Mouse (Mus musculus) MEL (cell line): ENCODE data around the gene Dusp23. TPM values are rescaled to one million over a fixed set of nuclear protein-coding genes. Genes with fewer than 3 reads are reported as not detected.

ENCODE experiments used
- DNase-seq: peaks from one replicate; pipeline ENCODE4 v3.0.0; 2011; ENCODE audit warnings: low read depth, low spot score
- H3K27ac ChIP-seq: 2 replicates; pipeline ENCODE4 v1.5.1; 2012; ENCODE audit warnings: low read depth, mild to moderate bottlenecking, control low read depth, low read length, moderate library complexity; ENCODE audit not compliant: control insufficient read depth
- H3K27me3 ChIP-seq, 2 experiments: fragments of 150-350 bp in 1 of 2; sonication (generic) in 1 of 2; 2 replicates each; pipeline ENCODE4 v1.6.1; 2012; ENCODE audit warnings: low read length in 2 of 2, mild to moderate bottlenecking in 2 of 2, improper control_type of control experiment in 1 of 2, moderate library complexity in 1 of 2; ENCODE audit not compliant: insufficient read depth in 2 of 2, control insufficient read depth in 1 of 2
- H3K36me3 ChIP-seq, 2 experiments: 2 replicates each; pipeline ENCODE4 v1.6.1; 2012 to 2014; ENCODE audit warnings: low read length in 2 of 2, improper control_type of control experiment in 1 of 2, inconsistent platforms in 1 of 2, mild to moderate bottlenecking in 1 of 2; ENCODE audit not compliant: insufficient read depth in 2 of 2, control insufficient read depth in 1 of 2
- H3K4me1 ChIP-seq, 2 experiments: fragments of 150-350 bp in 1 of 2; sonication (generic) in 1 of 2; 2 replicates each; pipeline ENCODE4 v1.6.1; 2012; ENCODE audit warnings: low read length in 2 of 2, improper control_type of control experiment in 1 of 2, mild to moderate bottlenecking in 1 of 2; ENCODE audit not compliant: insufficient read depth in 2 of 2, control insufficient read depth in 1 of 2
- H3K4me3 ChIP-seq, 2 experiments: fragments of 150-350 bp in 1 of 2; sonication (generic) in 1 of 2; 2 replicates each; pipeline ENCODE4 v1.5.1; 2012; ENCODE audit warnings: low read depth in 2 of 2, low read length in 2 of 2, mild to moderate bottlenecking in 2 of 2, moderate library complexity in 2 of 2, control low read depth in 1 of 2, improper control_type of control experiment in 1 of 2; ENCODE audit not compliant: control insufficient read depth in 1 of 2, insufficient read depth in 1 of 2
- H3K79me2 ChIP-seq: 2 replicates; pipeline ENCODE4 v1.6.1; 2012; ENCODE audit warnings: mild to moderate bottlenecking, low read length, moderate library complexity; ENCODE audit not compliant: control insufficient read depth, poor library complexity, insufficient read depth
- H3K9ac ChIP-seq: 2 replicates; pipeline ENCODE4 v1.6.1; 2012; ENCODE audit warnings: low read depth, mild to moderate bottlenecking, control low read depth, low read length, moderate library complexity; ENCODE audit not compliant: control insufficient read depth, poor library complexity, severe bottlenecking
- H3K9me3 ChIP-seq: fragments of 150-350 bp; sonication (generic); replicated peaks from 2 replicates; pipeline ENCODE4 v1.6.1; 2012; ENCODE audit warnings: mild to moderate bottlenecking, low read length, improper control_type of control experiment, moderate library complexity; ENCODE audit not compliant: insufficient read depth
- BHLHE40 ChIP-seq: IDR thresholded peaks from 2 replicates; pipeline ENCODE4 v1.6.1; 2012; ENCODE audit warnings: low read depth, mild to moderate bottlenecking, inconsistent platforms, low read length, improper control_type of control experiment, borderline replicate concordance
- CHD1 ChIP-seq: IDR thresholded peaks from 2 replicates; pipeline ENCODE4 v1.6.1; 2012; ENCODE audit warnings: low read depth, mild to moderate bottlenecking, inconsistent platforms, low read length, improper control_type of control experiment
- CHD2 ChIP-seq: IDR thresholded peaks from 2 replicates; pipeline ENCODE4 v1.6.1; 2011; ENCODE audit warnings: low read length, improper control_type of control experiment
- E2F4 ChIP-seq: IDR thresholded peaks from 2 replicates; pipeline ENCODE4 v1.6.1; 2011; ENCODE audit warnings: low read depth, low read length, improper control_type of control experiment, borderline replicate concordance
- EP300 ChIP-seq, 2 experiments: IDR thresholded peaks; 2 replicates each; pipeline ENCODE4 v1.6.1; 2011; ENCODE audit warnings: improper control_type of control experiment in 2 of 2, low read length in 2 of 2, low read depth in 1 of 2, mild to moderate bottlenecking in 1 of 2
- ETS1 ChIP-seq: IDR thresholded peaks from 2 replicates; pipeline ENCODE4 v1.6.1; 2012; ENCODE audit warnings: low read depth, mild to moderate bottlenecking, inconsistent platforms, low read length, improper control_type of control experiment, moderate library complexity
- GATA1 ChIP-seq: IDR thresholded peaks from 2 replicates; pipeline ENCODE4 v1.6.1; 2011; ENCODE audit warnings: low read depth, low read length, improper control_type of control experiment
- HCFC1 ChIP-seq: IDR thresholded peaks from 2 replicates; pipeline ENCODE4 v1.6.1; 2012; ENCODE audit warnings: low read depth, mild to moderate bottlenecking, inconsistent platforms, low read length, improper control_type of control experiment, moderate library complexity
- JUND ChIP-seq: IDR thresholded peaks from 2 replicates; pipeline ENCODE4 v1.6.1; 2011; ENCODE audit warnings: low read depth, mild to moderate bottlenecking, improper control_type of control experiment, low read length
- KAT2A ChIP-seq: conservative IDR thresholded peaks from 2 replicates; pipeline ENCODE4 v1.6.1; 2012; ENCODE audit warnings: low read depth, low read length, improper control_type of control experiment, inconsistent platforms
- MAFK ChIP-seq: IDR thresholded peaks from 2 replicates; pipeline ENCODE4 v1.6.1; 2011; ENCODE audit warnings: low read depth, mild to moderate bottlenecking, low read length, improper control_type of control experiment, borderline replicate concordance
- MAZ ChIP-seq: IDR thresholded peaks from 2 replicates; pipeline ENCODE4 v1.6.1; 2012; ENCODE audit warnings: low read depth, mild to moderate bottlenecking, inconsistent platforms, low read length, improper control_type of control experiment
- MXI1 ChIP-seq: IDR thresholded peaks from 2 replicates; pipeline ENCODE4 v1.6.1; 2011; ENCODE audit warnings: mild to moderate bottlenecking, low read depth, low read length, improper control_type of control experiment
- MYB ChIP-seq: IDR thresholded peaks from 2 replicates; pipeline ENCODE4 v1.6.1; 2011; ENCODE audit warnings: mild to moderate bottlenecking, low read depth, low read length, improper control_type of control experiment
- NELFE ChIP-seq: IDR thresholded peaks from 2 replicates; pipeline ENCODE4 v1.6.1; 2011; ENCODE audit warnings: low read depth, low read length, improper control_type of control experiment
- NRF1 ChIP-seq: IDR thresholded peaks from 2 replicates; pipeline ENCODE4 v1.6.1; 2014; ENCODE audit warnings: low read depth, mild to moderate bottlenecking, inconsistent platforms, low read length, improper control_type of control experiment, moderate library complexity; ENCODE audit not compliant: poor library complexity, insufficient read depth, severe bottlenecking
- POLR2A ChIP-seq, 2 experiments: IDR thresholded peaks; 2 replicates each; pipeline ENCODE4 v1.6.1; 2011 to 2012; ENCODE audit warnings: low read length in 2 of 2, mild to moderate bottlenecking in 2 of 2, control low read depth in 1 of 2, improper control_type of control experiment in 1 of 2, low read depth in 1 of 2, moderate library complexity in 1 of 2; ENCODE audit not compliant: control insufficient read depth in 1 of 2, insufficient read depth in 1 of 2, poor library complexity in 1 of 2
- POLR2AphosphoS2 ChIP-seq: IDR thresholded peaks from 2 replicates; pipeline ENCODE4 v1.6.1; 2011; ENCODE audit warnings: low read length, improper control_type of control experiment
- POLR2AphosphoS5 ChIP-seq: IDR thresholded peaks from 2 replicates; pipeline ENCODE4 v1.6.1; 2012; ENCODE audit warnings: low read depth, borderline replicate concordance, mild to moderate bottlenecking, inconsistent platforms, low read length, moderate library complexity, mixed read lengths
- RAD21 ChIP-seq: IDR thresholded peaks from 2 replicates; pipeline ENCODE4 v1.6.1; 2011; ENCODE audit warnings: mild to moderate bottlenecking, low read depth, low read length, improper control_type of control experiment
- RCOR1 ChIP-seq: IDR thresholded peaks from 2 replicates; pipeline ENCODE4 v1.6.1; 2012; ENCODE audit warnings: low read depth, mild to moderate bottlenecking, inconsistent platforms, low read length, improper control_type of control experiment
- SIN3A ChIP-seq: IDR thresholded peaks from 2 replicates; pipeline ENCODE4 v1.6.1; 2012; ENCODE audit warnings: low read length, improper control_type of control experiment, inconsistent platforms
- SMC3 ChIP-seq: IDR thresholded peaks from 2 replicates; pipeline ENCODE4 v1.6.1; 2011; ENCODE audit warnings: low read depth, low read length, improper control_type of control experiment
- ZC3H11A ChIP-seq: IDR thresholded peaks from 2 replicates; pipeline ENCODE4 v1.6.1; 2012; ENCODE audit warnings: low read depth, mild to moderate bottlenecking, inconsistent platforms, low read length, improper control_type of control experiment
- ZKSCAN1 ChIP-seq: IDR thresholded peaks from 2 replicates; pipeline ENCODE4 v1.6.1; 2012; ENCODE audit warnings: low read depth, mild to moderate bottlenecking, inconsistent platforms, low read length, improper control_type of control experiment, moderate library complexity
- ZNF384 ChIP-seq: IDR thresholded peaks from 2 replicates; pipeline ENCODE4 v1.6.1; 2012; ENCODE audit warnings: low read depth, mild to moderate bottlenecking, inconsistent platforms, low read length, improper control_type of control experiment
- polyA plus RNA-seq, 2 experiments: library from polyadenylated mRNA; stranded (reverse) in 1 of 2; unstranded in 1 of 2; fragments of >175 nt in 1 of 2; fragments of >200 nt in 1 of 2; gene quantifications; 2 replicates each; pipeline versions ENCODE4 v1.2.1 to v1.2.4; 2012; ENCODE audit warnings: low replicate concordance in 2 of 2, low read depth in 1 of 2; ENCODE audit not compliant: insufficient read length in 2 of 2, insufficient read depth in 1 of 2, missing spikeins in 1 of 2
- total RNA-seq: library from RNA; depleted of rRNA; stranded (reverse); fragments of 300-350 nt; gene quantifications from 2 replicates; pipeline ENCODE4 v1.2.3, GENCODE M21; 2012

The Dusp23 gene
- total and polyA plus RNA-seq, 3 experiments, result 0.54 to 2.5 TPM; not detected in 1

- no peaks in the 10 kb centered on the region for H3K36me3 ChIP-seq
- no peak for DNase-seq
- no peaks in the 10 kb centered on the region for H3K4me1 ChIP-seq
- peaks cover 0 to 6% of the 10 kb centered on the region in 2 experiments; a peak in 2 of 4 replicates for H3K27me3 ChIP-seq
- no peak for TF ChIP-seq EP300 (IDR thresholded peaks at IDR 0.05; ENCODE audit: low read depth in 1 of 2, low read length in 2 of 2)
- no peak for TF ChIP-seq MXI1
- no peak for TF ChIP-seq GATA1
- TF ChIP-seq KAT2A, result no peak
- no peak for TF ChIP-seq ZKSCAN1
- TF ChIP-seq NELFE, result no peak
- no peak for TF ChIP-seq ZNF384
- no peak for TF ChIP-seq POLR2A (IDR thresholded peaks at IDR 0.05; ENCODE audit: control insufficient read depth in 1 of 2, insufficient read depth in 1 of 2, low read depth in 1 of 2, low read length in 2 of 2, poor library complexity in 1 of 2)
- TF ChIP-seq E2F4, result no peak
- no peak for TF ChIP-seq ETS1
- TF ChIP-seq RAD21, result no peak
- TF ChIP-seq MAZ, result no peak
- no peak for TF ChIP-seq JUND
- TF ChIP-seq POLR2AphosphoS2, result no peak
- TF ChIP-seq NRF1, result no peak
- TF ChIP-seq ZC3H11A, result no peak
- no peak for TF ChIP-seq RCOR1
- no peak for TF ChIP-seq CHD1
- no peaks in the 10 kb centered on the region for H3K79me2 ChIP-seq
- no peak overlapping the region for H3K4me3 ChIP-seq
- no peaks in the 10 kb centered on the region for H3K9me3 ChIP-seq
- H3K27ac ChIP-seq, result no peak overlapping the region
- H3K9ac ChIP-seq, result no peak overlapping the region
These were observed 47.7 kb downstream of the Dusp23 start for GRCm38 (mm10) chr1:172585026-172585425.

GRCm38 (mm10) chr1:172584271-172584670, 48.5 kb downstream of the Dusp23 start:
- H3K27me3 ChIP-seq, result peaks cover 0 to 8% of the 10 kb centered on the region in 2 experiments; a peak in 2 of 4 replicates
- H3K79me2 ChIP-seq, result no peaks in the 10 kb centered on the region
- H3K27ac ChIP-seq, result no peak overlapping the region
- H3K9ac ChIP-seq, result no peak overlapping the region
- no peaks in the 10 kb centered on the region for H3K4me1 ChIP-seq
- no peak overlapping the region for H3K4me3 ChIP-seq
- H3K36me3 ChIP-seq, result no peaks in the 10 kb centered on the region
- DNase-seq, result no peak
- TF ChIP-seq POLR2AphosphoS2, result no peak
- no peak for TF ChIP-seq ZNF384
- no peak for TF ChIP-seq NELFE
- TF ChIP-seq HCFC1, result no peak
- no peak for TF ChIP-seq RCOR1
- no peak for TF ChIP-seq NRF1
- no peak for TF ChIP-seq MAFK
- no peak for TF ChIP-seq MAZ
- TF ChIP-seq POLR2AphosphoS5, result no peak
- TF ChIP-seq SIN3A, result no peak
- TF ChIP-seq ZC3H11A, result no peak
- TF ChIP-seq SMC3, result no peak
- no peak for TF ChIP-seq BHLHE40
- no peak for TF ChIP-seq E2F4
- TF ChIP-seq ZKSCAN1, result no peak
- no peak for TF ChIP-seq EP300 (IDR thresholded peaks at IDR 0.05; ENCODE audit: low read depth in 1 of 2, low read length in 2 of 2)
- TF ChIP-seq MYB, result no peak
- TF ChIP-seq CHD2, result no peak
- no peaks in the 10 kb centered on the region for H3K9me3 ChIP-seq
